8 mouse cellular contexts compared by ENCODE assay signal in the genomic region with DNA sequence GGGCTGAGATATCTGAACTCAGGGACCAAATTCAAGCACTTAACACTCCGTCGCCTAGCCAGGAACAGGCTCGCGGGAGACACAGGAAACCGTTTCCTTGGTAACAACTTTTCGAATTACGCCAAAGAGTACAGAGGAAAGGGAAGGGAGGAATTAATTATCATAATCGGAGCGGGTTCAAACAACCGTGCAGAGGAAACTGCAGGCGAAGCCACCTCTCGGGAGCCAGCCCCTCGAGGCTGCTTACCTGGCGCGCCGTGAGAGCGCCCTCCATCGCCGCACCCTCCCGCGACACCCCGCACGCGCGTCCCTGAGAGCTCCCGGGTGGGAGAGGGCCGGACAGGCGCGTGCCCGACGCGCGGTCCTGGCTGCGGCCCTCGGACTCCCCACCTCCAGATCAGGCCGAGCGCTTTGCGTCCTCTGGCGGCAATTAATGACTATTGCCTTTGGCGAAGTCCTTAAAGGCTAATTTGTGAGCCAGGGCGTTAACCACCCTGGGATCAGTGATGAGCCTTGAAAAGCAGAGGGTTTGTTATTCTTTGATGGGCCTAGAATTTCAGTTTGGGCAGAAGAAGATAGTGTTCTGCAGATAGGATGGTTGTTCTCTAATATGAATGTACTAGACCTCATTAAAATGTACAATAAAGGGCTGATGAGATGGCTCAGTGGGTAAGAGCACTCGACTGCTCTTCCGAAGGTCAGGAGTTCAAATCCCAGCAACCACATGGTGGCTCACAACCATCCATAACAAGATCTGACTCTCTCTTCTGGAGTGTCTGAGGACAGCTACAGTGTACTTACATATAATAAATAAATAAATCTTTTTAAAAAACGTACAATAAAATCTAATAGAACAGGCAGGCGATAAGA. TPM values are rescaled to one million over a fixed set of nuclear protein-coding genes. Genes with fewer than 3 reads are reported as not detected.
DNase-seq lines count a peak whose midpoint lies in the region; ATAC-seq and TF ChIP-seq lines count a peak whose summit lies in the region.

A gene (minus strand): TSS at position 321 of the 870 bp plus-strand sequence.

- WGBS in hindbrain, embryonic 16.5 days = 5% methylated on average over 45 of the region's 45 CpGs

- peak within 1 kb of the TSS; percentile 76 for H3K4me2 ChIP-seq in hindbrain, embryonic 16.5 days (ENCODE audit: low read length)

- H3K9ac ChIP-seq in hindbrain, embryonic 16.5 days (ENCODE audit: low read depth, low read length) = peak within 1 kb of the TSS; percentile 68

- H3K36me3 ChIP-seq in hindbrain, embryonic 16.5 days (ENCODE audit: control insufficient read depth, insufficient read depth, low read length) = no peaks in the 10 kb centered on the region

- peak; percentile 77 for TF ChIP-seq CTCF in gastrocnemius, adult 2 months (IDR thresholded peaks at IDR 0.05)
- TF ChIP-seq CTCF in left cerebral cortex, adult 2 months (IDR thresholded peaks at IDR 0.05) = peak; percentile 66

- DNase-seq in adrenal gland, adult 18-20 months (ENCODE audit: low spot score in 2 of 2) = peak; percentile 35 to 46
- peak; percentile 79 for DNase-seq in gastrocnemius, adult 2 months
- peak; percentile 58 to 63 for DNase-seq in left cerebral cortex, adult 2 months (ENCODE audit: extremely low spot score in 1 of 2, low spot score in 2 of 2)
- peak; percentile 79 to 84 for DNase-seq in lung, postnatal 4 days
- peak; percentile 54 for DNase-seq in retina, postnatal 7 days (ENCODE audit: low read depth, low spot score)
- peak; percentile 44 for DNase-seq in urinary bladder, postnatal 25 days (ENCODE audit: low spot score)

- H3K27me3 ChIP-seq in hindbrain, embryonic 16.5 days (replicated peaks; ENCODE audit: control insufficient read depth, insufficient read depth, low read length) = no peaks in the 10 kb centered on the region

- H3K4me1 ChIP-seq in hindbrain, embryonic 16.5 days (ENCODE audit: control insufficient read depth, insufficient read depth, low read depth, low read length) = no peaks in the 10 kb centered on the region

- intact Hi-C loops in gastrocnemius, adult 2 months (cut with DNase I) = loop anchor here (5.0 kb wide), 1 partner anchor 176 kb away; a partner anchor contains a TSS
- intact Hi-C loops in left cerebral cortex, adult 2 months (cut with DNase I) = loop anchor here (2.0 to 10.0 kb wide), 3 partner anchors 174 to 1878 kb away; a partner anchor contains a TSS

- no peaks in the 10 kb centered on the region for H3K9me3 ChIP-seq in hindbrain, embryonic 16.5 days (ENCODE audit: control insufficient read depth, low read length)

- ATAC-seq in common myeloid progenitor, adult 5-6 weeks (replicated peaks; ENCODE audit: low read depth, poor library complexity, severe bottlenecking) = peak; percentile 84
- ATAC-seq in hindbrain, embryonic 16.5 days = peak; percentile 95

- peak within 1 kb of the TSS; percentile 88 for H3K4me3 ChIP-seq in gastrocnemius, adult 2 months
- H3K4me3 ChIP-seq in hindbrain, embryonic 16.5 days (ENCODE audit: low read length) = peak within 1 kb of the TSS; percentile 62
- peak within 1 kb of the TSS; percentile 57 for H3K4me3 ChIP-seq in left cerebral cortex, adult 2 months

- H3K27ac ChIP-seq in gastrocnemius, adult 2 months = peak within 1 kb of the TSS; percentile 78
- peak within 1 kb of the TSS; percentile 76 for H3K27ac ChIP-seq in hindbrain, embryonic 16.5 days (ENCODE audit: low read depth, low read length)
- H3K27ac ChIP-seq in left cerebral cortex, adult 2 months = peak within 1 kb of the TSS; percentile 78

RNA-seq across cellular contexts. Expression of the gene that starts here (rescaled TPM):
- total RNA-seq in adrenal gland, adult 18-20 months (2021) = 1 to 10 TPM; 1.0 to 2.0 TPM
- total RNA-seq in common myeloid progenitor, adult 5-6 weeks (2017) = 5.1 and 7.1 TPM in 2 replicates
- under 1 TPM; 0.18 to 0.42 TPM for total RNA-seq in gastrocnemius, adult 2 months (2021)
- 3.1 and 3.5 TPM in 2 replicates for polyA plus RNA-seq in hindbrain, embryonic 16.5 days (2015; fragmentation: Nextera tagmentation; extraction: Ambion mirVana)
- 1 to 10 TPM; 1.7 to 2.0 TPM for total RNA-seq in left cerebral cortex, adult 2 months (2021)

Comparison
In these comparisons a context has a peak if more than half of its experiments do, and no peak if none do; other contexts are left out.
1. Peak in every context shown above with its lines: DNase-seq, ATAC-seq, H3K4me3 ChIP-seq and H3K27ac ChIP-seq.
2. Peak in DNase-seq, H3K4me3 ChIP-seq and H3K27ac ChIP-seq in gastrocnemius, adult 2 months; RNA of the gene not detected or under 1 TPM.